Mouse (Mus musculus): Measurements from ENCODE around the gene Cdc42bpg.
"Not testable (repeated sequence)": the region's sequence is repeated elsewhere in the genome, so short reads cannot be mapped to it uniquely, and the experiment has no call there.

Cdc42bpg gene

DNA sequence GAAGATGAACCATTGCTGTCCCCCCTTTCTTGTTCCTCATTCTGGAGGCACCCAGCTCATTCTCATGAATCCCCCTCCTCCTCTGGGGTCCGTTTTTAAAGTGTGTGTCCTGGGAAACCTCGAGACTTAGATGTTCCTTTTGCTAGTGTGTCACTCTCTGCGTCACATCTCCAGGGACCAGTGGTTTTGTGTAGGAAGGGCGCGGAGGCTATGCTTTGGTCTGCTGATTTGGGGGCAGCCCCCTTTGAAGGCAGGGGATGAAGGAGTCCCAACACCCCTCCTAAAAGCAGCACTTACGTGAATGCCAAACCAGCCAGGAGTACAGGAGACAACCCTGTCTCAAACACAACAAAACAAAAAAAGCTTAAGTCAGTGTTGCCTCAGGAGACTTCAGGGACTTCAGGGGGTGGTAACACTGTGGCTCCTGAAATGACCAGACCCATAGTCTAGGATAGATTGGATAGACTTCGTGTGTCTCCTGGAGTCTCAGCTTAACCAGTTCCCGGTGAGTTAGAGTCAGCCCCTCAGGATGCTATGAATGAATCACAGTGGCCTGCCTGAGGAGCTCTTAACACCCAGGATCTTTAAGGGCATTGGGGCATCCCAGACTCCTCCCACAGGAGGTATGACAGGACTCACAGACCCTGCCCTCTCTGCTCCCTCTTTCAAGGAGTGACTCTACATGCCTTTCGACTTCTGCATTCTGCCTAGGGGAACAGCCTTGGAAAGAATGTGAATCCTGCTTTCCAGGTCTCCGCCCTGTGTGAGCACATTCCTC, 28.4 kb upstream of the Cdc42bpg start:
- DNase-seq (ENCODE audit: low spot score), result peak; percentile 77

DNA sequence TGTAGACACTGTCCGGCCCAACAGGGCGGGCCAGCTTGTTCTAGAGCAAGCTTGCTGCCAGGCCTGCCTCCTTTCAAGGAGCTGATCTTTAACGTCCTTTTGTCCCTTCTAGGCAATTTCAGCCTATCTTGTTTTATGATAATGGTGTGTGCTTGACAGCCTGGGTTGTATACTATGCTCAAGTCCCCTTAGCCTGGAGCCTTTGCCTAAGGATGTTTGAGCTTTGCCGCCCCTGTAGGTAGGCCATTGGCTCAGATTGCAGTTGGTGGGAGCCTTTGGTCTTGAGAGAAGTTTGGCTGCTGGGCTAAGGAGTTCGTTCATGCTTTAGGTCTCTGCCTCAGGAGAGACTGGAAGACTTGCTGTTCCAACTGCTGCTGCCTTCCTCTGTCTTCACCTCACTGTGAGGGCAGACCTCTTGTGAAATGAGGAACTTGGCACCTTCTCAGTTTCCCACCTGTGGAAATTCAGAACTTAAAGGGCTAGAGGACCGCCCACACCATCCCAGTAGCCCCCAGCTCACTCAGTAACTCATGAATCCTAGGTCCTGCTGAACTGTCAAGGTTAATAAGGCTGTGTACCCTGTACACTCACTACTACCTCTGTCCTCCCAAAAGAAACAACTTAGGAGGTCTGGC, 27.7 kb upstream of the Cdc42bpg start:
- DNase-seq (ENCODE audit: low spot score), result no peak

DNA sequence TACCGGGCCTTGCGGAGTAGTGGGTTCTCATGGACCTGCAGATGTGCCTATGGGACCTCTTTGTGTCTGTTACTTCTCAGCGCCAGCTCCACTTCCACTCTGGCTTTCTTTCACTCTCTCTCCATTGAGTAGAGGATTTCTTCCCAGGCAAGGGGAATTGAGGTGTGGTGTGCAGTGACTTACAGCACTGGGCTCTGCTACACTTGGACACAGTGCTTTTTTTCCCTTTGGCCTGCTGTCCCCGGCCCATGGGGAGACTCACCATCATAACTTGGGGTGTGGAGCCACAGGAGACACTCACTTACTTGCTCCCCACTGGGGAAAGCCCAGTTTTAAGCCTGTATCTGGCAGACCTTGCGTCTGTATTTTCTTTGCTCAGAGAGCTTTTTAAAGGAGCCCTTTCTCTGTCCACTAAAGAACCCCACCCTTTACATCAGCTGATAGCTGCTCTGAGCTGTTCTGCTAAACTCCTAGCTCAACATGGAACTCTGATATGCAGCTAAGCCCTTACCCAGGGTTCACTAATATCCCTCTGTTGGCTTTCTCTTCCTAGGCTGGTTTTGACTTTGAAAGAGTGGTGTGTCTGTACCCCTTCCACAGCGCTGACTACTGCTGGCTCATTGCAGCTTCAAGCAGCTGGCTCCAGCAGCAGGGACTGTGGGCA, 26.6 kb upstream of the Cdc42bpg start:
- no peak for DNase-seq (ENCODE audit: low spot score)

DNA sequence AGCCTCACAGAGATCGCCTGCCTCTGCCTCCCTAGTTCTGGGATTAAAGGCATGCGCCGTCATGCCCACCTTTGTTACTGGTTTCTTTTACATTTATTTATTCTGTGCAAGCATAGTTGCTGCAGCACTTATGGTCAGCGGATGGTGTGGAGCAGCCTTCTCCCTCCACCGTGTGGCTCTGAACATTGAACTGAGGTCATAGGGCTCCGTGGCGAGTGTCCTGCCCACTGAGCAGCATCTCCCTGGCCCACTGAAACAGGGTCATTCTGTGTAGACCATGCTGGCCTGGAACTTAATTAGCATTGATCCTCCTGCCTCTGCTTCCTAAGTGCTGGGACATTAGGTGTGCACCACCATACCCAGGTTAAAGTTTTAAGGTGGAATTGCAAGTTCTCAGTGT, 25.7 kb upstream of the Cdc42bpg start:
- DNase-seq (ENCODE audit: low spot score), result no peak

DNA sequence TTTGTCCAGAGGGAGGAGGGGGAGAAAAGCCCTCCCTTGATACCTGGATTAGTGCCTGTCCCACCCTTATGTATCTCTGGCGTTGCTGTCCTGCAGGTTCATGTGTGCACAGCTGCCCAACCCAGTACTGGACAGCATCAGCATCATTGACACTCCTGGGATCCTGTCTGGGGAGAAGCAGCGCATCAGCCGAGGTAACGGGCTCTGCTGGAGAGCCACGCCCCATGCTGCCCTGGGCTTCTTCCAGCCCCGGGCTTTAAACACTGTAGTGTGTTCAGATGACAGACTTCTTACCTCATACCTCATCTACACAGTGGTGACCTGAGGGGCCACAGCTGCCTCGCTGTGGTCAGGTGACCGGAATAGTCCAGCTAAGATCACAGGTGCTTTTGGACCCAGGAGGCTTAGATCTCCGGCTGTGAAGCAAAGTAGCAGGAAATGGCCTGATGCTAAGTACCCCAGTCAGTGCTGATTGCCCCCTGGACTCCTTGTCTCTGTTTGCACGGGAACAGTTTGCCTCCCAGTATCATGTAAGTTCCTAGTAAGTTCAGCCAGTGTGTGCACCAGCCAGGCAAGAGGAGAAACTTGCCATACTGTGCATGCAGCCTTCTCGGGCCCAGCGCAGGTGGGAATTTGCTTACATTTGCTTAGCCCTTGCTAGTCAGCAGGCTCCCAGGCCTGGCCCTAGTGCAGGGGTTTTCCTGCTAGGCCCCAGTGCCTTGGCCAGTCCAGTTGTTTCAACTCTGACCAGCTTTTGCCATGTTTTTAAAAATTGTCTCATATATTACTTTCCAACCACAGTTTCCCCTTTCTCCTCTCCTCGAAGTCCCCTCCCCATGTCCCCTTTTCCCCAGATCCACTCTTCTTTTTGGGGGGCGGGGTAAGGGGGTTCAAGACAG, 24.9 kb upstream of the Cdc42bpg start:
- DNase-seq (ENCODE audit: low spot score), result no peak

DNA sequence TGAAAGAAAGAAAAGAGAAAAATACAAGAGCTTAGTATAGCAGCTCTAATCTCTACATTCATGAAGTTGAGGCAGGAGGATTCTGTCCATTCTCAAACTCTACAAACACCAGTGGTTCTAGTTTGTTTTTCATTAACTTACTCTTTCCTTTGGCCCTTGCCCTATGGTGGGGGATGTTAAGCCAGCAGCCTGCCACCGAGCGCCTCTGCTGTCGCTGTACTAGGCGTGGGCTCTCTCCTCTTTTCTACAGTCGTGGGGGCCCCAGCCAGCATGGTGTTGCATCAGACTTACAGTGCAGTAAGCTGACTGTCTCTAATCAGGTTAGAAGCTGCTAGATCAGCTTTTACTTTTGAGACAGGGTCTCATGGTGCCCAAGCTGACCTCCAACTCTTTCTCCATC, 23.3 kb upstream of the Cdc42bpg start:
- no peak for DNase-seq (ENCODE audit: low spot score)

DNA sequence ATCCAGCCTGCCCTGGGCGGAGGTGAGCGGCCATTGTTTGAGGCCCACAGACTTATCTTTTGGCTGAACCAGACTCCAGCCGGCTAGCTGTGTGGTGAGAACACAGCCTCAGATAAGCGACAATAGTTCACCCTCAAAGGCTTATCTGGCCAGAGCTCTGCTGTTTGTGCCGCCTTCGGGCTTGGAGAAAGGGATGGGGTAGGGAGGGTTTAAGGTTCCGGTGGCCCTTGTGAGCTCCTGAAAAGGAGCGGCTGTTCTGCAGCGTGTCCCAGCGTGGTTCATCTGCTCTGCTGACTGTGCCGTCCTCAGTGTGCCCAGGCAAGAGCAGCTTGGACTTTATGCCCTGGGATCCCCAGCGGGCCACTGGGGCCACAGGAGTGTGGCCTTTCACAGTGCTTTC, 21.8 kb upstream of the Cdc42bpg start:
- DNase-seq (ENCODE audit: low spot score), result no peak

DNA sequence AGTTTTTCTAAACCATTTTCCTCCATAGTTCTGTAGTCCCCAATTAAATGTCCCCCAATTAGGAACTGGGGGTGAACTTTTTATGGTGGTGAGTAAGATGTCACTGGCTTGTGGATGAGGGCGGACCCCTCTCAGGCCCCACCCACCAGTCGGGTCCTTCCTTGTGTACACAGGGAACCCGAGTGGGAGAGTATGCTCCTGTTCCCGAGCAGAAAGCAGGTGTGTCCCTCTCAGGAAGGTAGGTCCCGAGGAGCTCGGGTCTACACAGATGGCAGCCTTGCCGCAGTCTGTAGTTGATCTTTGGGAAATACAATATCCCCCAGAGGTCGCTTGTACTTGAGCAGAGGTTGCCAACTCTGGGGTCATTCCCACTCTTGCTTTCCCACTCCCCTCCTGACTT, 21.0 kb upstream of the Cdc42bpg start:
- DNase-seq (ENCODE audit: low spot score), result no peak

DNA sequence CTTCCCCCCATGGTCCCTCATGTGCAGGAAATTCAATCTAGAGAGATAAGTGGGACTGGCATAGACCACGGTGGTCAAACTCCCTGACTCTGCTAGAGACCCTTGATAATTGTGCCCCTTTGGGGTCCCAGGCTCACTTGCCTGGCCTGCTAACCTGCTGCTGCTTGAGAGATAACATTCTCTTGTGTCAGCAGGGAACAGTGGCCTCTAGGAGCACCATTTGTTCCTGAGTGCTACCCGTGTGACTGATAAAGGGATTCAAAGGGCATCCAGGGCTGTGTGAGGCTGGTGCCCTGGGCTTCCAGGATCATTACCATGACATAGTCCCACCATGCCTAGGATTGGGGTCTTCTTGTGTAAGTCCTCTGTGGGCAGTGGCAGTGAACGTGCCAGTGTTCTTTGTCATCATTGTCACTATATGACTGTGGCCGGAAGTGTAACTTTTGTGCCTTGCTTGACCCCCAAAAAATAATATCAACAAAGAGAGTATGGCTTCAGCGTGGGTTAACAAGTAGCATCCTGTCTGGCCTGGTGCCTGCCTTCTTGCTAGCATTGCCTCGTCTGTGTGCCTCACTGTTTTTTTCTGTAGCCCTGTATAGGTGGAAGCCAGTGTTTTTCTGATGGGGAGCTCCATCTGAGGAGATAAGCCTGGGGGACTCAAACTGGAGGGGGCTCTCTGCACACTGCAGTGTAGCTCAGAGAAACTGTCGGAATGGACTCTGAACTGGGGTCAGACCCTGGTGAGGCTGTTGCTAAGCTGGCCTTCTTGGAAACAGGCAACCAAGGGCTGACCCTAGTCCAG, 20.4 kb upstream of the Cdc42bpg start:
- DNase-seq (ENCODE audit: low spot score), result no peak

DNA sequence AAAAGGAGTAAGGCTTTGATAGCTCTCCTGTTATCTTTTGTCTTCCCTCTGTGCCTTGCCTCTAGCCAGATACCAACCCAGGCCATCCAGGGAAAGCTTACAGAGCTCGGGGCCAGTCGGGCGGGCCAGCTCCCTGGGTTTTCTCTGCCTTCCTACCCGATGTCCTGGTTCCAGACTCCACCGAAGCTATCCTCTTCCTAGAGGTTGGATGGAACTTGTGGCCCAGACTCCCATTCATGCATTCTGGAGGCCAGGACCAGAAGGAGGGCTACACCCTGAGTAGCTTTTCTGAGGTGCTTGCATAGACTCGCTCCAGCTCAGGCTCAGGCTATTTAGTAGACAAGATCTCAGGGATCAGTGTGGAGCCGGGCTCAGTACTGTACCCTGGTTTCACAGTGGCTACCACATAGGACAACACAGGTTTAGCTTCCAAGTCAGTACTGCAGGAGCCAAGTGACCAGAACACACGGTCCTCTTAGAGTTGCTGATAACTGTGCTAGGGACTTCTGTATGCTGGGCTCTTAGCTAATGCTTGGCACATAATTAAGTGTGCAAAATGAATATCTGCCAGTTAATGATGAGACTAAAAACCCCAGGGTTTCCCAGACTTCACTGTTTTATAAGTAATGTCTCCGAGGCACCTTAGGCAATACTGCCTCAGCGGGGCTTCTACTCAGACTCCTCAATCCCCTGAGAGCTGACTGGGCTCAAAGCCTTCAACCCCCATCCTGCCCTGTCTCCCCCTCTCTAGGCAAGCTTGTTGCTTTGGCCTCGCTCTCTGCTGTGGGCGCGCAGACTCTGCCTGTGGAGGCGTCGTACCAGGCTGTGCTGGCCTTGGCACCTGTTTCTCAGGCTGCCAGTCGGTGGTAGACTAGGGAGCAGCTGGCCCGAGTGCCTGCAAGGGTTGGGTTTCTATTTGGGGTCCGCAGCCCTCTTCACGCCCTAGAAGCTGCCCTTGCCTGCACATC, 19.5 kb upstream of the Cdc42bpg start:
- no peak for DNase-seq (ENCODE audit: low spot score)

DNA sequence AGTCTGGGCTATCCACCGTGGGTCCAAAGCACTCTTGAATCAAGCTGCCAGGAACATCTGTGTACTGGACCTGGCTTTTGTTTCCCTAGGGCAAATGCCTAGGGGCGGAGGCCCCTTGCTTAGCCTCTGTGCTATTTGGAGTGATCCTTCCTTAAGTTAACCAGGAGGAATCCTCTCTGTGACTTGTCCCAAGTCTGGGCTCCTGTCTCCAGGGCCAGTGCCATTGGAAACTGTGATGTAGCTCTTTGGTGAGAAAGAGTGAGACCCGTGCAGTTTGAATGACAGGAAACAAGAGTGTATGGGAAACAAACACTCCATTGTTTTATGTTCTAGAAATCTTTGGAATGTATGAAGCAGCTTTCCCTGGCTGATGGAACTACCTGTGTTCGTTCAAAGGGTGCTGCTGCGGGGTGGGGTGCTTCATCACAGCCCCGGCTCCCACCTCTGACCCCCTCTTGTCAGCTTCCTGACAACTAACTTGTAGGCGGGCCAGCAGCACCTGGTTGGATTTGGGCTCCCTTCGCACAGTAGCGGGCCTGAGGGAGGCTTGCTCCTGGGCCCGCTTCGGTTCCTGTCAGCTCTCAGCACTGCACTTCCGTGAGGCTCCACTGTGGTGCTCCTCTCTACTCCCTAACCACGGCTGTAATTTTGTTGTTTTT, 17.9 kb upstream of the Cdc42bpg start:
- no peak for DNase-seq (ENCODE audit: low spot score)

DNA sequence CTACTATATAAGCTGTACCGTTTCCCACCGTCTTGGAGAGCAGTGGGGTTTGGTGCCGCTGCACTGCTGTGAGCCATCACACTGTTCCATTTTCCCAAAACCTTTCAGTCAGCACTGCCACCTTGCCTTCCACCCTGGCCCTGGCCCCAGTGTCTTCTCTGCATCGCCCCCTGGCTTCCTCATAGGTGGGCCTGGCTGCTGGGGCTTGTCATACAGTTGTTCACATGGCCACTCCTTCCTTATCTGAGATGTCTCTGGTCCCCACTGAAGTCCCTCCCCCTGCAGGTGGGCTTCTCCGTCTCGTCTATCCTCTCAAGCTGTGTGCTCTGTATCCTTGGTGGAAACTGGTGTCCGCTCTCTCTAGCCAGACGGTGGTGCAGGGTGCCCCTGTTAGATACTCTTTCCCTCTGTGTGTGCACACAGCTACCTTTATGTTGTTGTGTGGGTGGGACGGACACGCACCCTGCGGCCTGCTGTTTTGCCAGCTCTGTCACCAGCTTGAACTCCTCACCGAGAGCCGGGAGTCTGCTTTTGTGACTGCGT, 16.5 kb upstream of the Cdc42bpg start:
- DNase-seq (ENCODE audit: low spot score), result no peak

DNA sequence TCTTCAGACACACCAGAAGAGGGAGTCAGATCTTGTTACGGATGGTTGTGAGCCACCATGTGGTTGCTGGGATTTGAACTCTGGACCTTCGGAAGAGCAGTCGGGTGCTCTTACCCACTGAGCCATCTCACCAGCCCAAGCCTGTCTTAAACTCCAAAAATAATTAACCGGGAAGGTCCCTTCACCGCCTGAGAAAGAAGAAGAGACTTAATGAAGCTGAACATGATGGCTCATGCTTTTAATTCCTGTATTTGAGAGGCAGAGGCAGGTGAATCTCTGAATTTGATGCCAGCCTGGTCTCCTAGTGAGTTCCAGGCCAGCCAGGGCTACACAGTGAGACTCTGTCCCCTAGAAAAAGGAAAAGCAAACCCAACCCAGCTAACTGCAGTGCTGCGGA, 15.5 kb upstream of the Cdc42bpg start:
- not testable (repeated sequence) for DNase-seq (ENCODE audit: low spot score)

DNA sequence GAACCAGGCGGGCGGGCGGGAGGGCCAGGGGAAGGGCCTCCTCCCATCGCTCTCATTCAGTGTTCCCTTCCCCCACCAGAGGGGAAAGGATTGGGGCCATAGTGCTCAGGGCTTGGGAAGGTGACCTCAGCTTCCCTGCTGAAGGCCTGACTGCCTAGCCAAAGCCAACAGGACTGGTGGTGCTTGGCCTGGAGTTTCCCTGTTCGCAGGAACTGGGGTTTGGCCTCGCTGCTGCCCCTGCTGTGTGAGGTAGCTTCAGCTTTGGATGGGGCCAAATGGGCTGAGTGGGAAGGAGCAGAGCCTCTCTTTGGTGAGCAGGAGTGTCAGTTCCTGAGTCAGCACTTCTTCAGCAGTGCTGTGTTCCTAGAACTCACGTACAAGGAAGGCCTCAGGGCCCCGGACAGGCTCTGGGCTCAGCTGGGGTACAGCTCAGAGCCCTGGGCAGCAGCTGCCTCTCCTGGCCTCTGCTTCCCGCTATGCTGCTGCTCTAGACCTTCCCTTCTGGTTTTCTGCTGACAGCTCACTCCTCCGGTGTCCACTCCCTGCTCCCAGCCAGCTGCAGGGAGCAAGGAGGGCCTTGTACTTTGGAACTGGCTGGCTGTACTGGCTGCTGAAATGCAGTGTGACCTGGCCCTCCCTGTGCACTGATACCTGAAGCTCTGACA, 15.0 kb upstream of the Cdc42bpg start:
- DNase-seq (ENCODE audit: low spot score), result no peak

DNA sequence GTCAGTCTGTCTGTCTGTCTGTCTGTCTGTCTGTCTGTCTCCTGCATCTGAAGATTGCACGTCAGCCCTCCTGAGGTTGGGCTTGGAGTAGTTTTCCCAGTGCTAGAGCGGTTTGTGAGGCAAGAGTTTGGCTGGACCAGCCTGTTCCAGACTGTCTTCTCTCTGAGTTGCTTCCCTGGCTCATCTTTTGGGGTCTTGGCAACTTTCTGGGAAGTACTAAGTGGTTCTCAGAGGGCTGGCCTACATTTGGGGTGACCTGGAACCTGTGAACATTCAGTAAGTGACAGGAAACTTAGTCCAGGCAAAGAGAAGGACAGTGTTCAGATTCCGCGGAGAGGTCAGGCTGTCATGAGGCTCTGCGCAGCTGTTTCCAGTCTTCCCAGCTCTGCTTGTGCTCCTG, 14.0 kb upstream of the Cdc42bpg start:
- no peak for DNase-seq (ENCODE audit: low spot score)

DNA sequence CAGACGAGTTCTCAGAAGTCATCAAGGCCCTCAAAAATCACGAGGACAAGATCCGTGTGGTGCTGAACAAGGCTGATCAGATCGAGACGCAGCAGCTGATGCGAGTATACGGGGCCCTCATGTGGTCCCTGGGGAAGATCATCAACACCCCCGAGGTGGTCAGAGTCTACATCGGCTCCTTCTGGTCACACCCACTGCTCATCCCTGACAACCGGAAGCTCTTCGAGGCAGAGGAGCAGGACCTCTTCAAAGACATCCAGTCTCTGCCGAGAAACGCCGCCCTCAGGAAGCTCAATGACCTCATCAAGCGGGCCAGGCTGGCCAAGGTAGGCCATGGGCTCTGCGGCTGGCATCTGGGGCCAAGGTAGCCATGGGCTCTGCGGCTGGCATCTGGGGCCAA, 12.0 kb upstream of the Cdc42bpg start:
- DNase-seq (ENCODE audit: low spot score), result no peak

DNA sequence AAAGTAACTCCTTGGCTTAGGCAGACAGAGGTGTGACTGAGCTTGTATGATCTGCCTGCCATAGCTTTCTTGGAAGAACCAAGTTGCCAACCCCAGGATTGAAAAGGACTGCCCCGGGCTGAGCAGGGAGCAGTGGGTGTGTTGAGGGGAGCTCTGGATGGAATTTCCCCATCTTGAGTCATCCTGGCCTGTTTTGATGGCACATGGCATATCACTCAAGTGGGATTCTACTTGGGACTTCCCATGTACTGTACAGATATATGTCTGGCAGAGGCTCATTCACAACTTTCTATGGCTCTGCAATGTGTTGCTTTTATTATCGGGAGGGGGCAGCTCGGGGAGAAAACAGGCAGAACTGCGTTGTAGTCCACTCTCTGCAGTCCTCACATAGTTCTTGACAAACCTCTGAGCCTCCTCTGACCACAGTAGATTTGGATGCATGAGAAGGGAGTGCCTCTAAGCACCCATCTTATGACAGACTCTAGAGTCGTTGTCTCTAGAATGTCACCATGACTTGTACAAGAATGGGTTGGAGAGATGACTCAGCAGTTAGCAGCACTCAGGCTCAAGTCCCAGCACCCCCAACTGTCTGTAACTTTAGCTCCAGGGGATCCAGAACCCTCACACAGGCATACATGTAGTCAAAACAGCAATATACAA, 9.6 kb upstream of the Cdc42bpg start:
- DNase-seq (ENCODE audit: low spot score), result no peak

DNA sequence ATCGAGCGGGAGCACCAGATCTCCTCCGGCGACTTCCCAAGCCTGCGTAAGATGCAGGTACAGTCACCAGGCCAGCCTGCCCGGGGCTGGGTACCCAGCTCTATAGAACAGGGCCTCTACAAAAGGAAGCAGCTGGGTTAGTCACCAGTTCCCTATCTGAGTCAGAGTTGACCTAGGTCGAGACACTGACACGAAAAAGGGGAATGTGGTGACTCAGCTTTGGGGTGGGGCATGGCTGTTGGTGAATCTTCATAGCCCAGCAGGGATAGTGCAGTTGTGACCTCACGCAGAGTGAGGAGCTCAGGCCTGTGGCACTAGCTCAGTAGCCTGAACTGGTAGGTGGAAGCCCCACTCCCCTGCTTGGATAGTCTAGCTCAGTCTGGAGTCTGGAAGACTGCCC, 8.6 kb upstream of the Cdc42bpg start:
- no peak for DNase-seq (ENCODE audit: low spot score)

Data from embryo, embryonic 10 days (tissue).